Mouse (Mus musculus): ENCODE data around the gene Sprr2e.

Sprr2e gene

DNA sequence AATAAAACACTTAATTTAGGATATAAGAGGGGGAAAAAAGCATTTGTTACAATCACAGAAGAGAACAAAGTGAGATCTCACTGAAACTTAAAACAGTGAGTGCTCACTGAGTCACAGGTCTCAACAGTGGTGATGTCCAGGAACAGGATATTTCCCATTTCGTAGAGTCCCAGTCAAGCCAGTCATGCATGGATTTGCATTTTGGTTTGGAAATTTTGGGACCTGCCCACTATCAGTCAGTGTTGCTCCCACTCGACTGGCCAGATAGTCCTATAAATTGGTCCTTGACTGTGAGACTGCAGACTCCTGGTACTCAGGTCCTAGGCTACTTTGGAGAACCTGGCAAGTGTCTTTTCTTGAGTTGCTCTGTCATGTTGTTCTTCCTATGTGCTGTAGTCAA, at the start of gene Sprr2e:
Sprr2e (plus strand) TSS at position 301 of the 400 bp plus-strand sequence.
- 80% methylated on average over 2 of the region's 2 CpGs for WGBS

DNA sequence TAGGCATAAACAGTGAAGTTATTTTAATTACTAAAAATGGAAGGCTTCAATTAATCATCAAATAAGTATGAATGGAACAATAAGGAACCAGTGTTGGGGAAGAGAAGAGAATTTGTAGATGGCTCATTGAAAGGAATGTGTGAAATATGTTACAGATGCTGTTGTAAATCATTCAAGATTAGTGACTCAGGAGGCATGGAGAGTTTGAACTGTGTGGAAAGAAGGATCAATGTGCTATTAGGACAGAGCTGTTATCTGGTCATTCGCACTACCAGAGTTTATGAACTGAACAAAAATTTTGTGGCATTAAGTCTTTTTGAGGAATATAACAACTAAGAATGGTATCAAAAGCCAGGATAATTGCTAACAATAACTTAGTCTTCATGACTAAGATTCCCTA, 44.5 kb upstream of the Sprr2e start:
- 88% methylated on average over 1 of the region's 1 CpGs for WGBS

- 78% methylated on average over 2 of the region's 2 CpGs for WGBS
Measured at GRCm38 (mm10) chr3:92316320-92316719, 35.6 kb upstream of the Sprr2e start, which contains the start of gene Sprr2b. TSS of gene Sprr2b (plus strand) at chr3:92316620.

DNA sequence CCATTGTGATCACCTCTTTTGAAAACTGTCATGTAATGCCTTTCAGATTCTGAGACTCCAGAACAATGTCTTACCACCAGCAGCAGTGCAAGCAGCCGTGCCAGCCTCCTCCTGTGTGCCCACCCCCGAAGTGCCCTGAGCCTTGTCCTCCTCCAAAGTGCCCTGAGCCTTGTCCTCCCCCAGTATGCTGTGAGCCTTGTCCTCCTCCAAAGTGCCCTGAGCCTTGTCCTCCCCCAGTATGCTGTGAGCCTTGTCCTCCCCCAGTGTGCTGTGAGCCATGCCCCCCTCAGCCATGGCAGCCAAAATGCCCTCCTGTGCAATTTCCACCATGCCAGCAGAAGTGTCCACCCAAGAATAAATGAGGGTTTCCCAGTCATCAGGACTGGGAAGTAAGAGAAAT, 34.6 kb upstream of the Sprr2e start:
- WGBS, result 60% methylated on average over 2 of the region's 2 CpGs

DNA sequence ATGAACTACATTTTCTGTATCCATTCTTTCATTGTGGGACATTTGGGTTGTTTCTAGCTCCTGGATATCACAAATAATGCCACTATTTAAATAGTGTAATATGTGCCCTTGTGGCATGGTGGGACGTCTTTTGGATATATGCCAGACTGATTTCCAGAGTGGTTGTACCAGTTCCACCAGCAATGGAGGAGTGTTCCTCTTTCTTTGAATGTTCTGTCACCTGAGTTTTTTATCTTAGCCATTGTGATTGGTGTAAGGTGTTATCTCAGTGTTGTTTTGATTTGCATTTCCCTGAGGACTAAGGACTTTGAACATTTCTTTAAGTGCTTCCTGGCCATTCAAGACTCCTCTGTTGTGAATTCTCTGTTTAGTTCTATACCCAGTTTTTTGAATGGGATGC, 15.7 kb upstream of the Sprr2e start:
- WGBS, result 81% methylated on average over 1 of the region's 1 CpGs

DNA sequence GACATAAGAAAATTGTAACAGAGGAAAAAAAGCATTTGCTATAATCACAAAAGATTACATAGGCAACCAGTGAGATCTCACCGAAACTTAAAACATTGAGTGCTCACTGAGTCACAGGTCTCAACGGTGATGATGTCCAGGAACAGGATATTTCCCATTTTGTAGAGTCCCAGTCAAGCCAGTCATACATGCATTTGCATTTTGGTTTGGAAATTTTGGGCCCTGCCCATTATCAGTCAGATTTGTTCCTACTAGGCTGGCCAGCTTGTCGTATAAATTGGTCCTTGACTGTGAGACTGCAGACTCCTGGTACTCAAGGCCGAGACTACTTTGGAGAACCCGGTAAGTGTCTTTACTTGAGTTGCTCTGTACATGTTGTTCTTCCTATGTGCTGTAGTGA, 13.1 kb upstream of the Sprr2e start, which contains the start of gene Sprr2d:
Sprr2d (plus strand) TSS at position 301 of the 400 bp plus-strand sequence.
- WGBS, result 94% methylated on average over 5 of the region's 5 CpGs

- 60% methylated on average over 3 of the region's 3 CpGs for WGBS
Measured at GRCm38 (mm10) chr3:92364887-92365286, 12.9 kb downstream of the Sprr2e start, which contains the start of gene Sprr2f. TSS of gene Sprr2f (plus strand) at chr3:92365187.

DNA sequence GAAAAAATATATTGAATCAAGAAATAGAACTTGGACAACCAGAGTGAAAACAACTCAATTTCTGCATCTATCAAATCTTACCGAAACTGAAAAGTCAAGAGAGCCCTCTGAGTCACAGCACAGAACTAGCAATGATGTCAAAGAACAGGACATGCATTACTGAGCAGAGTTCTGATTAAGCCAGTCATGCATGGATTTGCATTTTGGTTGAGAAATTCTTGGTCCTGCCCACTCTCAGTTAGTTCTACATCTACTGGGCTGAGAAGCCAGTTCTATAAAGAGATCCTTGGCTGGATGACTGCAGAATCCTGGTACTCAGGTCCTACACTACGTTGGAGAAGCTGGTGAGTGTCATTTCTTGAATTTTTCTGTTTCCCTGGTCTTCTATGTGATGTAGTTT, 21.7 kb downstream of the Sprr2e start:
- 48% methylated on average over 2 of the region's 2 CpGs for WGBS

GRCm38 (mm10) chr3:92385385-92385784, 33.4 kb downstream of the Sprr2e start, which contains the start of gene Sprr2h:
TSS of gene Sprr2h (plus strand) at chr3:92385685.
- 88% methylated on average over 1 of the region's 1 CpGs for WGBS

- WGBS, result 20% methylated on average over 1 of the region's 1 CpGs
Measured at GRCm38 (mm10) chr3:92394301-92394700, 42.4 kb downstream of the Sprr2e start.
